Mouse (Mus musculus) frontal cortex, postnatal 14 days (tissue): ENCODE data around the gene Olfr606.
"Not testable (repeated sequence)": the region's sequence is repeated elsewhere in the genome, so short reads cannot be mapped to it uniquely, and the experiment has no call there.

Experiments
- DNase-seq, 2 experiments: peaks; one replicate each; pipeline ENCODE4 v3.0.0; 2022; ENCODE audit warnings: low spot score in 2 of 2

Gene Olfr606

DNA sequence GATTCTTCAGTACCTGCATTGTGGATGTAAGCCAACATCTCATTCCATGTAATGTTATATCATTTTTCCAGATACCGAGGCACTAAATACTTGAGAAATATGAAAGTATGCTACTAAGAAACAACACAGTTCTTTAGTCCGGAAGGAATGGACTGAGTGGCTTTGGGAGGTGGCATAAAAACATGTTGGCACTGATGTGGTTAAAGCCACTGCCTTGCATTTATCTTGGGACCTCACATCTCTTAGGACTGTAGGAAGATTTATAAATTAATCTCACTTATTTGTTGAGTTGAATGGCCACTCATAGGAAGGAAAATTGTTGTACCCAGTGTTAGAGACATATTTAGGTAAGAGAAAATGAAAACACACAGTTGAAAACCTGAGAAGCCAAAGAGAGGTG, at the start of gene Olfr606:
Olfr606 (plus strand) TSS at position 301 of the 400 bp plus-strand sequence.
- DNase-seq: no peak

- not testable (repeated sequence) for DNase-seq
Measured at GRCm38 (mm10) chr7:103406521-103407055, 42.3 kb upstream of the Olfr606 start.

DNA sequence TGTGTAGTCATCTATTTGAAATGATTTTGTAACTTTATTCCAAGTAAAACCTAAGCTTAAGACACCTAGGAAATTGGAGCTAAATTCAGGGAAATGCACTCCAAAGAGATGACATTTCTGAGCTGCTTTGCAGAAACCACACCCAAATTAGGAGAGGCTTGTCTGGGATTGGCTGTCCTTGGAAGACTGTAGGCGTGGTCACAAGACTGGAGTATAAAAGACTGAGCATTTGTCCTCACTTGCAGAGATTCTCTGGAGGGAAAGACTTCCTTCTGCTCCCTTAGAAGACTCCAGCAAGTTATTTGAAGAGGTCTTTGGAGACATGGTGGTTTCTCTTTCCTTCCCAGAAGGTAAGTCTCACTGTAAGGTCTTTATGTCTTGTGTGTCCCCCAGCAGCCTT, 34.1 kb upstream of the Olfr606 start, which contains the start of gene Usp17lc:
Usp17lc (plus strand) TSS at position 301 of the 400 bp plus-strand sequence.
- DNase-seq: not testable (repeated sequence)

DNA sequence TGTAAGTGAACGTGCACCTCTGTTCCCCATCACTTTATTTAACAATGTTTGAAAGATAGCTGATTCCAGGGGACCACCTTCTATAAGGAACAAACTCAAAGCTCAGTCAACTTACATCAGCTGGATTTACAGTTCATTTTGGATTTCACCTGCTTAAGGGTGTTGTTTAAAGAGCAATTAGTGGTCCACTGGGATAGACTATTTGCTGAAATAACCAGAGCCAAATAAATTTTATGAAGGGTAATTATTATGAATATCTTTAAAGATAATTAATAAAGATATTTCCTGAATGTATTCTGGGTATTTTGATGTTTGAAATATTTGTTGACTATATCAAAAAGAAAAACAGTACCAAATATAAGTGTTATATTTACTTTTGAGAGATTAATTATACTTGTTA, 3.5 kb upstream of the Olfr606 start, which contains the start of gene Olfr605:
Olfr605 (minus strand) TSS at position 101 of the 400 bp plus-strand sequence.
- no peak for DNase-seq

DNA sequence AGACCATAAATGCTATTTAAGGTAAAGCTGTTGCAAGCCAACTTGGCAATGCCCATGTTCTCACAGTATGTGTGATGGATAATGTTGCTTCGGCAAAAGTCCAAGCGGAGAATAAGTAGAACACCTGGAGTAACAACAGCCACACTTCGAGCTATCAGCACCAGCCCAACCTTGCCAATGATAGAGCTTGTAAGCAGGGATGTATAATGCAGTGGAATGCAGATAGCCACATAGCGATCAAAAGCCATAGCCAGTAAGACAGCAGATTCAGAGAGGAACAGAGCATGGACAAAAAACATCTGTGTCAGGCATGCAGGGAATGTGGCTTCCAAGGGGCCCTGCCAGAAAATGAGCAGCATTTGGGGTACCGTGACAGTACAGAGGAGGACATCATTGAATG, 11.7 kb downstream of the Olfr606 start:
- DNase-seq: no peak

GRCm38 (mm10) chr7:103469577-103469976, 20.7 kb downstream of the Olfr606 start, which contains the start of gene Olfr608:
TSS of gene Olfr608 (plus strand) at chr7:103469877.
- no peak for DNase-seq

- not testable (repeated sequence) for DNase-seq
Measured at GRCm38 (mm10) chr7:103477106-103477505, 28.3 kb downstream of the Olfr606 start.

DNA sequence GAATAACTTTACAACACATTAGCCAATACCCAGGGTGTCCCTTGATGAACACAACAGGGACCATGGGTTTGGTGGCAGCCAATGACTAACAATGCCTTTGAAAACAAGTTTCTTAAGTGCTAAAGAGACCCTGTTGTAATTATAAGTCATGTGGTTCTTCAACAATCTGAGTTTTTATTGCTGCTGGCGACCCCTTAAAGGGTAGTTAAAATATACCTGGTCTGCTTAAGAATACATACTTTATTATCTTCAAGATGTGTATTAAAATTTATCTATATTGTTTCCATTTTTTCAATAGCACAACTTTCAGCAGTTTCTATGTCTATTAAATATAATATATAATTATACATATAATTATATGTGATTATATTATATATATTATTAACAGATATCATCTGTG, 49.1 kb downstream of the Olfr606 start, which contains the start of gene Olfr609:
Olfr609 (minus strand) TSS at position 101 of the 400 bp plus-strand sequence.
- no peak for DNase-seq
